Mouse (Mus musculus): ENCODE data around the gene Kif1c.

Gene Kif1c

GRCm38 (mm10) chr11:70699722-70700556 lies at the start of gene Kif1c, which contains the start of gene Inca1:
TSS of gene Kif1c (plus strand) at chr11:70700548.
TSS of gene Inca1 (minus strand) at chr11:70700155.
- peak; percentile 95 for DNase-seq (ENCODE audit: low read depth, low spot score)

DNA sequence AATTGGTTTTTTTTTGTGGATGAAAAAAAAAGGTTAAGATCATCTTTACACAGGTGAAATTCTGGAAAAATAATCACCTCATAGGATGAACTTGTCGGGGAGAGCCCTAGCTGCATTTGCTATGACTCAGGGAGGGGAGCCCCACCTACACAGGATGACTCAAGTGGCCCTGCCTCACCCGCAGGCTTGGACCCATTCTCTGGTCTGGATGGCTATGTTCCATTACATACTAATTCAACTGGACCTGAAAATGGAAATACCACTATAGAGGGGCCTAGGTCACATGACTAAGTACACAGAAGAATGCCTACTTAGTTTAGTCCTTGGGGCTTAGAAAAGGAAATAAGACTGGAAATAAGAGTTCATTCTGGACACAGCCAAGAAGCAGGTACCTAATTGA lies 49.0 kb upstream of the Kif1c start:
- DNase-seq (ENCODE audit: low read depth, low spot score), result peak; percentile 63

- peak; percentile 51 for DNase-seq (ENCODE audit: low read depth, low spot score)
These were observed 48.1 kb upstream of the Kif1c start for GRCm38 (mm10) chr11:70652029-70652883.

- no peak for DNase-seq (ENCODE audit: low read depth, low spot score)
These were observed 47.4 kb upstream of the Kif1c start for GRCm38 (mm10) chr11:70652884-70653344.

- peak; percentile 87 for DNase-seq (ENCODE audit: low read depth, low spot score)
These were observed 46.8 kb upstream of the Kif1c start for GRCm38 (mm10) chr11:70653345-70654197.

DNA sequence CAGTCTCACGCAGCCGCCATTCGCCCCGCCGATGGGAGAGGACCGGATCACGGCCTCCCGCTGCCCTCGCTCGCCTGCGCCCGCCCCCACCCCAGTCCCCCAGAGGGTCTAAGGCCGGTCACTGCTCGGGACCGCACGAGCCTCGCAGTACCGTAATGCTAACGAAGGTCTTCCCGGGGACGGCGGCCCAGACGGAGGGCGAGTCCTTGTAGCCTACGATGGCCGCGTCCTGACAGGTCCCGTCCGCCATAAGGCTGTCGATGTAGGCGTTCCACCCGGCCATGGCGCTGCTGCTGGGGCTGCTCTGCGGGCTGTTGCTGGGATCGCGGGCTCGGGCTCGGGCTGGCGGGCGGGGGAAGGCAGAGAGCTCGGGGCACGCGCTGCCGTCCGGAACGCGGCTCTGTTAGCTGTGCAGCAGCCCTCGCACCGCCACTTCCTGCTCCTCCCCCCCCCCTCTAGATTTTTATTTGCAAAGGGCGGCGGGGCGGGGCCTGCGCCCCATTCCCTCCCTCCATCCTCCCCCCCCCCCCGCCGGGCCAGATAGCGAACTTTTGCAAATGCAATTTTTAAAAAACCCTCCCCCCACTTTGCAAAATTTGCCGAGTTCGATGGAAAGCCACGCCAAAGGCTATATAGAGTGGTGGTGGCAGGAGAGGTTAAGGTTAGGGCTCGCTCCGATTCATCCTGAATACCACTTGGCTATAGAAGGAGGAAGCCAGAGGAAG lies 46.0 kb upstream of the Kif1c start, which contains the start of gene Pfn1:
Gene Pfn1, minus strand, starts transcription at position 447 of the 725 bp plus-strand sequence.
- peak; percentile 94 for DNase-seq (ENCODE audit: low read depth, low spot score)

DNA sequence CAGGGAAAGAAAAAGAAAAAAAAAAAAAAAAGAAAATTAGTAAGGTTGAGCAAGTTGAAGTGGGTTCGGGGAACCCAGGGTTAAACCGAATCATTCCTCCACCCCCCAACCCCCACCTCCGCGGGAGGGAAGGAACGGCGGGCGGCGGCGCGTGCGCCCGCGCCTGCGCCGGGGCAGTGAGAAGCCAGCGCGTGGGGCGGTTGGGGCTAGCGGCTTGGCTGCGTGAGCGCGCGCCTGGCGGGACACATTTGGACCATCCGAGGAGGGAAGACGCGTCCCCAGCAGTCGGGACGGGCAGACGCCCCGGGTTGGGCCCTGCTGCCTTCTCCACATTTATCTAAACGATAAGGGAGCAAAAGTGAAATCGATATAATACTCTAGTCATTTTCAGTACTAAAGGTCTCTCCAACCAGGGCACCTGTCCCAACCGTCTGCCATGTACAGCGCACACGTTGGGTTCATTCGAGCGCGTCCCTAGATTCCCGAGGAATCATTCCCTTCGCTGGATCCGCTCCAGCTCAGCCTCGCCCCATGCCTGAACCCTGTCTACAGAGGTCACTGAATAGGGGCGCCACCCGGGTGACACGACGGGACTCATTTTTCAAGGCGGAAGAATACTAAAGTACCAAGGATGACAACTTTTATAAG lies 45.3 kb upstream of the Kif1c start:
- peak; percentile 93 for DNase-seq (ENCODE audit: low read depth, low spot score)

DNA sequence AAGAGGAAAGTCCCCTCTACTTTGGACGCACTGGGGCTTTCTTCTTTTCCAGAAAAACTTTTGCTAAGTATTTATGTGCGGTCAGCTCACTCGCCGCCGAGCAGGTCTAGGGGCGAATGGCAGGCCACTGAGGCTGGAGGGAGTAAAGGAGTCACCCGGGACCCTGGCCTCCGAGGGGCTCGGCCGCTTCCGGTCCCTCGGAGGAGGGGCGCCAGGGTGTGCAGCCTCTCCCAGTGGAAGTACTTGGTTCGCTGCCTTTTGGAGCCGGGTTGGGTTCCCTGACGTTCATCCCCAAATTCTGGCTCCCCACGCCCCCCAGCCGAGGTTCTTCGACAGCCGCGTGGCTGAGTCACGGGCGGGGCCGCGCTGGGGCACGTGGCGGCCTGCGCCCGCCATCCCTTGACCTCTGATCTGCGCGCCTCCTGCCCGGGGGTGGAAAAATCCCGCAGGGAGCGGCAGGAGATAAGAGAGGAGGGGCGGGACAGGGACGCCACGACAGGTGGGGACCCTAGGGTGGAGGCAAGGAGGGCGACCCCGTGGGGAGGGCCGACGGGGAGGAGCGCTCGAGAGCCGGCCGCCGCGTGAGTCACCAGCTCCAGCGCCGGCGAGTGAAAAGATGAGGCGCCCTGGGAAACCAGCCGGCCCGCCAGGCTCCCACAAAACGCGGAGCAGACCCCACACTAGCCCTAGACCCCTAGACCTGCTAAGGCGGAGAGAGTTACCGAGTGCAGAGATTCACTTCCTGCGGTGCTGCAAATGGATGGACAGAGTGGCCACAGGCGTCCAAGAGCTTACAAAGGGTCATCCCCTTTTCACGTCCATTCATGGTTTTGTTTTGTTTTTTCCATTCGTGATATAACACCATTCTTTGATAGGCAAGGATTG lies 44.5 kb upstream of the Kif1c start:
- DNase-seq (ENCODE audit: low read depth, low spot score), result no peak

DNA sequence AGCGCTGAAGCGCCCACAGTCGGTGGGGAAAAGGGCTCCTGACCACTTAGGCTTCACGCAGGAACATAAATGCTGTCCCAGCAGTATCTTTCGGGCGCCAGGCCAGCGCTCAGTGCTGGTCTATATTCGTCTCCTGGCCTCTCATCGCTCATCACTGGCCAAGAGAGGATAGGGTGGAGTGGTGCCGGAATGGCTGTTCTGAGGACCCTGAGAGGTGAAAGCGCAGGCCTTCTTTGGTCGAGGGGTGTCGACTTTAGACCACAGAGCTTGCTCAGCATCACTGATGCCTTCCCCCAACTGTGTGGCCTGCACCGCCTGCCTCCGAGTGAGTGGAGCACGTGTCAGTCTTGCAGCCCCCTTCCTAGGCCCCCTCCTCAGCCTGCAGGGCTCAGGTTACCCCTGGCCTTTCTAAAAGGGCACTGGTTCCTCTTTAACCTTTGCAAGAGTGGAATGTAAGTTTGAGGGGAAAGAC lies 43.9 kb upstream of the Kif1c start:
- no peak for DNase-seq (ENCODE audit: low read depth, low spot score)

DNA sequence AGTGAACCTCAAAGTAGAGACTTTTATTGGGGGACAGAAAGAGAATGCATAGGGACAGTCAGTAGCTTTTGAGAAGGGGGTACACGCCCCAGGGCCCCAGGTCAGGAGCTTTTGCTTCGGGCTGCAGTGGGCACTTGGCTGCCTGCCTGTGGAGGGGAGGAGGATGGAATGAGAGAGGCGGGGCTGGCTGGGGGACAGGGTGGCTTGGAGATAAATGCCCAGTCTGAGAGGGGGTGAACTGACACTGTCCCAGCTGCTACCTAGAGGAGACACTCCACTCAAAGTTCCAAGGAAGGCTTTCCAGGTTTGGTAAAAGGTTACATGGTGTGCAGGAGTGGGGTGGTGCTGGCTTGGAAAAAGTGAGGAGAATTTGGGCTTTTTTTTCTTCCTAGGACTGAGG lies 43.4 kb upstream of the Kif1c start, which contains the start of gene Eno3:
Gene Eno3, plus strand, starts transcription at position 239 of the 400 bp plus-strand sequence.
- no peak for DNase-seq (ENCODE audit: low read depth, low spot score)

DNA sequence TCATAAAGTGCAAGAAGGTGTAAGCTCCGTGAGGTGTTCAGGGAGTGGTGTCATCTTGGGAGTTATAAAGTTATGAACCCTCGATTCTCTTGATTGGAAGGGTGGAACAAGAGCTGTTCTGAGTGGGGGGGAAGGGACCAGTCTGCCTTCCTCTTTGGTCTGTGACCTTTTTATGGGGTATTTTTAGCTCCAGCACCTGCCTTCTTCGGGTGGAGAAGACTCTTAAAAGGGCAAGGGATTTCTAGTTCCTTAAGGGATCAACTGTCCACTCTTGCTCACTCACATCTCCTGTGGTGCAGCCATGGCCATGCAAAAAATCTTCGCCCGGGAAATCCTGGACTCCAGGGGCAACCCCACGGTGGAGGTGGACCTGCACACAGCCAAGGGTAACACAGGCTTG lies 42.8 kb upstream of the Kif1c start:
- no peak for DNase-seq (ENCODE audit: low read depth, low spot score)

DNA sequence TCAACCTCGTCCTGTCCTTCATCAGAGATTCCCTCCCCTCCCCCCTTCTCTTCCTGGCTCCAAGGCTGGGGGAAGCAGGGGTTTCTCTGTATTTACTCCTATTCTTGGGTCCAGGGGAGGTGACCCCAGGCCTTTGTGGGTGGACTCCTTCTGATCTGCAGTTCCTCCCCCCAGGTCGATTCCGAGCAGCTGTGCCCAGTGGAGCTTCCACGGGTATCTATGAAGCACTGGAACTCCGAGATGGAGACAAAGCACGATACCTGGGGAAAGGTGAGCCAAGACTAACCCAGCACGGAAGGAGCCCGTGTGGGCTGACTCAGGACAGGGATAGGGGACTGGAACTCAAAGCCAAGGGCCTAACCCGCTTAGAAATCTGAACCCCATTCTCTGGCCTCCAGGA lies 42.4 kb upstream of the Kif1c start:
- DNase-seq (ENCODE audit: low read depth, low spot score), result no peak

- no peak for DNase-seq (ENCODE audit: low read depth, low spot score)
These were observed 41.8 kb upstream of the Kif1c start for GRCm38 (mm10) chr11:70658521-70658920.

DNA sequence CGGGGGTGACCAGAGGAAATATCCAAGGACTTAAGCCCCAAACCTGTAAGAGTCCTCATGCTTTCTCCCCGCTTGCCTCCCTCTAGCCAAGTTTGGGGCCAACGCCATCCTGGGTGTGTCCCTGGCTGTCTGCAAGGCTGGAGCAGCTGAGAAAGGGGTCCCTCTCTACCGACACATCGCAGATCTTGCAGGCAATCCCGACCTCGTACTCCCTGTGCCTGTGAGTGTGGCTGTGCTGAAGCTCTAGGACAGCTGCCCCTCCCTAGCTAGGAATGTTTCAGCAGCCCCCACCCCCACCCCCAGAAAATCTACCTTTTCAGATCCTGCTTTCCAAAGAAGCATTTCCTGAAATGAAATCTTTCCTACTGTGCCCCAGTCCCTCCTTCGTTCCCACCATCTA lies 41.4 kb upstream of the Kif1c start:
- DNase-seq (ENCODE audit: low read depth, low spot score), result no peak

DNA sequence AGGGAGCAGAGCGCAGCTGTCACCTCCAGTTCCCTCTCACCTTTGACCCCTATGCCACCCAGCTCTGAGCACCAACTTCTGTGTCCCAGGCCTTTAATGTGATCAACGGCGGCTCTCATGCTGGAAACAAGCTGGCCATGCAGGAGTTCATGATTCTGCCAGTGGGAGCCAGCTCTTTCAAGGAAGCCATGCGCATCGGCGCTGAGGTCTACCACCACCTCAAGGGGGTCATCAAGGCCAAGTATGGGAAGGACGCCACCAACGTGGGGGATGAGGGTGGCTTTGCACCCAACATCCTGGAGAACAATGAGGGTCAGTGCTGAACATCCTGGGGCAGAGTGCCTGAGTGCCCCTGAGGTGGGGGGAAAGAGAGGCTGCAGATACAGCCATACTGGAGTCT lies 39.8 kb upstream of the Kif1c start:
- DNase-seq (ENCODE audit: low read depth, low spot score), result no peak

GRCm38 (mm10) chr11:70663101-70663500 lies 37.2 kb upstream of the Kif1c start:
- DNase-seq (ENCODE audit: low read depth, low spot score), result no peak

GRCm38 (mm10) chr11:70663957-70664356 lies 36.4 kb upstream of the Kif1c start:
- DNase-seq (ENCODE audit: low read depth, low spot score), result no peak

- no peak for DNase-seq (ENCODE audit: low read depth, low spot score)
These were observed 35.6 kb upstream of the Kif1c start for GRCm38 (mm10) chr11:70664741-70665140.

DNA sequence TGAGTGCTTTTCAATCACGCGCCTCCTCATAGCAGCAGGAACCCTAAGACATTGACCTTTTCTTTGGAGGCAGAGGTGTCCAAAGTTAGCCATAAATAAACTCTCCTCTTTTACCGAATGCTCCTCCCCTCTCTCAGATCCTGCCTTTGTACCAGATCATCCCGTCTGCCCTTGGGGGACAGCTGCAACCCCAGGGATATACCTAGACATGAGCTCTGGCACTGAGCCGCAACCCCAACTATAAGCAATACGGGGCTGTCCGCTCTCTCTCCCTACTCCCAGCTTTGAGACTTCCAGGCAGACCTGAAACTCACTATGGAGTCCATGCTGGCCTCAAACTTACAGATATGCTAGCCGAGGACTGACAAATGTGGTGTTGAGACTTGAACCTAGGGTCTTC lies 33.7 kb upstream of the Kif1c start:
- DNase-seq (ENCODE audit: low read depth, low spot score), result no peak

Measured in CD4-positive helper T cell, adult 2 months (primary cell).